Mouse (Mus musculus) stomach, embryonic 16.5 days (tissue): Measurements from ENCODE around the gene Rps15. TPM values are rescaled to one million over a fixed set of nuclear protein-coding genes. Genes with fewer than 3 reads are reported as not detected.
A peak's percentile ranks its signal among the peaks of the same experiment; 100 is the strongest.

Experiments
- ATAC-seq: fragments of 200-750 bp; cut with Nextera tagmentation; 2 replicates; pipeline ENCODE4 v1.8.0; 2017; ENCODE audit warnings: moderate number of reproducible peaks, moderate TSS enrichment; ENCODE audit not compliant: insufficient read depth, low FRiP score
- H3K27ac ChIP-seq: fragments of 300-500 bp; sonication (generic); 2 replicates; pipeline ENCODE4 v1.5.1; 2014; ENCODE audit warnings: low read length
- H3K27me3 ChIP-seq: fragments of 300-500 bp; sonication (generic); 2 replicates; pipeline ENCODE4 v1.6.1; 2014; ENCODE audit warnings: low read length, control low read depth, mixed read lengths; ENCODE audit not compliant: control insufficient read depth, insufficient read depth
- H3K36me3 ChIP-seq: fragments of 300-500 bp; sonication (generic); 2 replicates; pipeline ENCODE4 v1.6.1; 2014; ENCODE audit warnings: low read length; ENCODE audit not compliant: control insufficient read depth, insufficient read depth
- H3K4me1 ChIP-seq: fragments of 300-500 bp; sonication (generic); 2 replicates; pipeline ENCODE4 v1.6.1; 2014; ENCODE audit warnings: low read length, control low read depth, mixed read lengths; ENCODE audit not compliant: control insufficient read depth, insufficient read depth
- H3K4me2 ChIP-seq: fragments of 300-500 bp; sonication (generic); 2 replicates; pipeline ENCODE4 v1.6.1; 2014; ENCODE audit warnings: low read depth, low read length, mixed read lengths
- H3K4me3 ChIP-seq: fragments of 300-500 bp; sonication (generic); replicated peaks from 2 replicates; pipeline ENCODE4 v1.5.1; 2014; ENCODE audit warnings: mild to moderate bottlenecking, low read length
- H3K9ac ChIP-seq: fragments of 300-500 bp; sonication (generic); 2 replicates; pipeline ENCODE4 v1.6.1; 2014; ENCODE audit warnings: low read length
- H3K9me3 ChIP-seq: fragments of 300-500 bp; sonication (generic); replicated peaks from 2 replicates; pipeline ENCODE4 v1.6.1; 2016; ENCODE audit warnings: low read length, control low read depth; ENCODE audit not compliant: control insufficient read depth
- WGBS: fragments of 180-500 bp; shearing (Covaris S2); extraction: QIAGEN DNeasy Blood & Tissue Kit; methylation state at CpG from one replicate; pipeline ENCODE4 v1.1.7; 2014; 5-methylcytosine and 5-hydroxymethylcytosine counted together
- polyA plus RNA-seq: library from polyadenylated mRNA; unstranded; fragments of >200 nt; fragmentation: Nextera tagmentation; extraction: Ambion mirVana; gene quantifications from 2 replicates; pipeline ENCODE4 v1.2.1, GENCODE M21; 2015

Rps15 gene
- polyA plus RNA-seq, 1 experiment from 2014 or later: 821 TPM

- Histone ChIP-seq H3K27me3 (peaks cover 64% of the 10 kb centered on the region), H3K9me3 (no peaks in the 10 kb centered on the region), H3K4me2 (no peak overlapping the region; the same call in 1 of the 2 replicates), H3K4me1 (peaks cover 4% of the 10 kb centered on the region; the same call in 1 of the 2 replicates), H3K4me3 (no peak overlapping the region), H3K36me3 (no peaks in the 10 kb centered on the region), H3K27ac (no peak overlapping the region), H3K9ac (peak overlapping the region; percentile 40; the same call in 1 of the 2 replicates)
- ATAC-seq: no peak
- WGBS: 66% methylated on average over 5 of the region's 5 CpGs
These were observed 9.8 kb downstream of the Rps15 start for GRCm38 (mm10) chr10:80302082-80302355.

- peak; percentile 76 for ATAC-seq
- no peak overlapping the region for H3K4me3 ChIP-seq
- 14% methylated on average over 9 of the region's 9 CpGs for WGBS
- H3K9me3 ChIP-seq: no peaks in the 10 kb centered on the region
- no peak overlapping the region for H3K4me2 ChIP-seq
- H3K36me3 ChIP-seq: no peaks in the 10 kb centered on the region
- peaks cover 64% of the 10 kb centered on the region for H3K27me3 ChIP-seq
- H3K4me1 ChIP-seq: peaks cover 4% of the 10 kb centered on the region; the same call in 1 of the 2 replicates
- peak overlapping the region; percentile 40; the same call in 1 of the 2 replicates for H3K9ac ChIP-seq
- no peak overlapping the region; the same call in 1 of the 2 replicates for H3K27ac ChIP-seq
These were observed 10.2 kb downstream of the Rps15 start for GRCm38 (mm10) chr10:80302471-80302881.

- H3K4me1 ChIP-seq: peaks cover 4% of the 10 kb centered on the region; the same call in 1 of the 2 replicates
- no peak overlapping the region for H3K9ac ChIP-seq
- H3K27me3 ChIP-seq: peaks cover 49% of the 10 kb centered on the region
- no peaks in the 10 kb centered on the region for H3K9me3 ChIP-seq
- WGBS: 29% methylated on average over 12 of the region's 12 CpGs
- H3K27ac ChIP-seq: no peak overlapping the region
- no peaks in the 10 kb centered on the region for H3K36me3 ChIP-seq
- peak overlapping the region; percentile 10; the same call in 1 of the 2 replicates for H3K4me3 ChIP-seq
- 0 out of 2 replicates have a peak, but pooled peaks have one; percentile 4 for ATAC-seq
- H3K4me2 ChIP-seq: no peak overlapping the region
These were observed 12.2 kb downstream of the Rps15 start for GRCm38 (mm10) chr10:80304458-80304857.

- peak; percentile 28; the same call in 1 of the 2 replicates for ATAC-seq
- 18% methylated on average over 25 of the region's 25 CpGs for WGBS
- H3K4me3 ChIP-seq: peak overlapping the region; percentile 10; the same call in 1 of the 2 replicates
These were observed 12.6 kb downstream of the Rps15 start for GRCm38 (mm10) chr10:80304862-80305261.

GRCm38 (mm10) chr10:80311560-80311959, 19.3 kb downstream of the Rps15 start:
- WGBS: 76% methylated on average over 16 of the region's 16 CpGs

More at GRCm38 (mm10) chr10:80304862-80305261, 12.6 kb downstream of the Rps15 start:
- no peak overlapping the region for H3K9ac ChIP-seq
- peaks cover 46% of the 10 kb centered on the region for H3K27me3 ChIP-seq
- no peaks in the 10 kb centered on the region for H3K36me3 ChIP-seq
- no peak overlapping the region for H3K27ac ChIP-seq
- H3K4me1 ChIP-seq: peaks cover 4% of the 10 kb centered on the region; the same call in 1 of the 2 replicates
- H3K4me2 ChIP-seq: no peak overlapping the region
- no peaks in the 10 kb centered on the region for H3K9me3 ChIP-seq

GRCm38 (mm10) chr10:80312586-80313504, 20.6 kb downstream of the Rps15 start:
- Histone ChIP-seq H3K4me3 (no peak overlapping the region), H3K36me3 (peaks cover 4% of the 10 kb centered on the region; the same call in 1 of the 2 replicates), H3K27ac (no peak overlapping the region), H3K27me3 (peaks cover 56% of the 10 kb centered on the region), H3K4me2 (no peak overlapping the region), H3K9ac (0 out of 2 replicates have a peak overlapping the region, but pooled peaks have one; percentile 60), H3K9me3 (no peaks in the 10 kb centered on the region), H3K4me1 (peaks cover 13% of the 10 kb centered on the region)
- ATAC-seq: no peak
- WGBS: 60% methylated on average over 54 of the region's 54 CpGs

More at GRCm38 (mm10) chr10:80311560-80311959, 19.3 kb downstream of the Rps15 start:
- Histone ChIP-seq H3K4me3 (no peak overlapping the region), H3K9me3 (no peaks in the 10 kb centered on the region), H3K4me2 (no peak overlapping the region), H3K9ac (no peak overlapping the region), H3K36me3 (no peaks in the 10 kb centered on the region), H3K27ac (no peak overlapping the region), H3K27me3 (peaks cover 50% of the 10 kb centered on the region), H3K4me1 (peaks cover 13% of the 10 kb centered on the region)
- ATAC-seq: no peak

GRCm38 (mm10) chr10:80313627-80314201, 21.5 kb downstream of the Rps15 start:
- Histone ChIP-seq H3K4me2 (peak overlapping the region; percentile 17; the same call in 1 of the 2 replicates), H3K27ac (peak overlapping the region; percentile 57), H3K27me3 (peaks cover 56% of the 10 kb centered on the region), H3K36me3 (peaks cover 5% of the 10 kb centered on the region; the same call in 1 of the 2 replicates), H3K4me3 (0 out of 2 replicates have a peak overlapping the region, but pooled peaks have one; percentile 5), H3K4me1 (peaks cover 13% of the 10 kb centered on the region), H3K9ac (peak overlapping the region; percentile 60), H3K9me3 (no peaks in the 10 kb centered on the region)
- WGBS: 40% methylated on average over 20 of the region's 20 CpGs
- peak; percentile 49; the same call in 1 of the 2 replicates for ATAC-seq

GRCm38 (mm10) chr10:80314494-80315001, 22.3 kb downstream of the Rps15 start:
- H3K9ac ChIP-seq: no peak overlapping the region
- peaks cover 53% of the 10 kb centered on the region for H3K27me3 ChIP-seq
- no peaks in the 10 kb centered on the region for H3K9me3 ChIP-seq
- no peak overlapping the region for H3K4me3 ChIP-seq
- H3K36me3 ChIP-seq: peaks cover 5% of the 10 kb centered on the region; the same call in 1 of the 2 replicates
- ATAC-seq: no peak
- H3K27ac ChIP-seq: no peak overlapping the region
- H3K4me2 ChIP-seq: no peak overlapping the region
- WGBS: 47% methylated on average over 16 of the region's 16 CpGs
- peaks cover 16% of the 10 kb centered on the region for H3K4me1 ChIP-seq
